In genomic region chr4:129051461-129052183, GRCm38 (mm10) we compare ENCODE assay signal across 2 mouse cellular contexts.
TF ChIP-seq lines count a peak whose summit lies in the region.

No protein-coding gene starts in this region.

TF ChIP-seq in CH12.LX, 34 proteins besides CTCF, POLR2A, EP300 and RAD21:
- no peak for TF ChIP-seq MAFK (IDR thresholded peaks at IDR 0.05; ENCODE audit: insufficient replicate concordance, low read length)
- peak; percentile 89 for TF ChIP-seq CHD2 (IDR thresholded peaks at IDR 0.05; ENCODE audit: low read length)
- no peak for TF ChIP-seq UBTF (IDR thresholded peaks at IDR 0.05; ENCODE audit: low read depth, low read length)
- no peak for TF ChIP-seq TBP (conservative IDR thresholded peaks at IDR 0.05; ENCODE audit: low read depth, low read length)
- no peak for TF ChIP-seq E2F4 (IDR thresholded peaks at IDR 0.05; ENCODE audit: insufficient replicate concordance, low read depth, low read length)

TF ChIP-seq in MEL, 35 proteins besides CTCF, POLR2A, EP300 and RAD21:
- TF ChIP-seq MEF2A (IDR thresholded peaks at IDR 0.05; ENCODE audit: extremely low read depth, insufficient replicate concordance, low read depth, low read length, poor library complexity, severe bottlenecking), result no peak
- peak; percentile 38 for TF ChIP-seq CHD2 (IDR thresholded peaks at IDR 0.05; ENCODE audit: low read length)
